19 mouse cellular contexts compared by ENCODE assay signal in genomic region chr3:79494028-79494427, GRCm38 (mm10).
"Had no signal": no experiment of that assay in that cellular context is flagged by ENCODE, and none has a peak within 500 bp of the region (broad histone marks: within the 10 kb centered on the region; RNA-seq: fewer than 3 reads in every experiment).

No protein-coding gene starts in this region.

- H3K4me1 ChIP-seq: limb, embryonic 12.5 days; limb, embryonic 15.5 days; midbrain, embryonic 13.5 days had no signal

- H3K4me3 ChIP-seq: limb, embryonic 12.5 days; limb, embryonic 15.5 days; midbrain, embryonic 13.5 days had no signal

- ATAC-seq: intestine, postnatal 0 days; liver, postnatal 0 days; midbrain, embryonic 13.5 days had no signal

- H3K9ac ChIP-seq: limb, embryonic 12.5 days; limb, embryonic 15.5 days; liver, embryonic 14.5 days; liver, postnatal 0 days; midbrain, embryonic 13.5 days had no signal

- H3K4me2 ChIP-seq: limb, embryonic 12.5 days; limb, embryonic 15.5 days; liver, embryonic 11.5 days; midbrain, embryonic 13.5 days had no signal

- H3K27ac ChIP-seq: kidney, postnatal 0 days; limb, embryonic 12.5 days; limb, embryonic 15.5 days; liver, embryonic 14.5 days; macrophage; midbrain, embryonic 13.5 days; stomach, postnatal 0 days had no signal

- H3K9me3 ChIP-seq: limb, embryonic 12.5 days; limb, embryonic 15.5 days; midbrain, embryonic 13.5 days had no signal

- DNase-seq: kidney, adult 2 months; kidney, postnatal 25 days; left cerebral cortex, postnatal 4 days; liver, postnatal 0 days; right cerebral cortex, adult 18-20 months; right cerebral cortex, postnatal 14 days; right cerebral cortex, postnatal 4 days; thymus, adult 2 months; thymus, postnatal 14 days; thymus, postnatal 4 days had no signal

- H3K27me3 ChIP-seq: limb, embryonic 12.5 days; limb, embryonic 15.5 days; midbrain, embryonic 13.5 days had no signal
